Mouse (Mus musculus) kidney, embryonic 15.5 days (tissue): ENCODE measurements at regions not wholly inside any gene's neighbourhood (a gene's known extent, or its start where the extent isn't known, plus 50 kb on each side); places are given as distances from the start of the nearest gene placed in this dataset.

ENCODE experiments used
- ATAC-seq: fragments of 200-750 bp; cut with Nextera tagmentation; replicated peaks from 2 replicates; pipeline ENCODE4 v1.8.0; 2017; ENCODE audit warnings: moderate TSS enrichment; ENCODE audit not compliant: low FRiP score
- H3K27ac ChIP-seq: fragments of 300-500 bp; sonication (generic); 2 replicates; pipeline ENCODE4 v1.5.1; 2015; ENCODE audit warnings: mild to moderate bottlenecking, inconsistent platforms
- H3K27me3 ChIP-seq: fragments of 300-500 bp; sonication (generic); 2 replicates; pipeline ENCODE4 v1.6.1; 2015; ENCODE audit warnings: inconsistent platforms
- H3K36me3 ChIP-seq: fragments of 300-500 bp; sonication (generic); 2 replicates; pipeline ENCODE4 v1.6.1; 2015; ENCODE audit warnings: inconsistent platforms
- H3K4me1 ChIP-seq: fragments of 300-500 bp; sonication (generic); 2 replicates; pipeline ENCODE4 v1.6.1; 2015; ENCODE audit warnings: inconsistent platforms
- H3K4me2 ChIP-seq: fragments of 300-500 bp; sonication (generic); 2 replicates; pipeline ENCODE4 v1.6.1; 2015; ENCODE audit warnings: moderate library complexity, mild to moderate bottlenecking, inconsistent platforms
- H3K4me3 ChIP-seq: fragments of 300-500 bp; sonication (generic); replicated peaks from 2 replicates; pipeline ENCODE4 v1.5.1; 2015; ENCODE audit warnings: mild to moderate bottlenecking, inconsistent platforms
- H3K9ac ChIP-seq: fragments of 300-500 bp; sonication (generic); 2 replicates; pipeline ENCODE4 v1.6.1; 2015; ENCODE audit warnings: mild to moderate bottlenecking, inconsistent platforms
- H3K9me3 ChIP-seq: fragments of 300-500 bp; sonication (generic); replicated peaks from 2 replicates; pipeline ENCODE4 v1.6.1; 2016; ENCODE audit warnings: inconsistent platforms
- WGBS: fragments of 180-500 bp; shearing (Covaris S2); methylation state at CpG from one replicate; pipeline ENCODE4 v1.1.7; 2015; ENCODE audit warnings: mixed read lengths; 5-methylcytosine and 5-hydroxymethylcytosine counted together

GRCm38 (mm10) chr15:93857336-93857901, 261.7 kb upstream of the Prickle1 start:
- ATAC-seq, result no peak

GRCm38 (mm10) chr15:93853221-93853620, 257.5 kb upstream of the Prickle1 start:
- Histone ChIP-seq H3K4me1 (0 out of 2 replicates have a peak, but pooled peaks cover 10% of the 10 kb centered on the region), H3K4me2 (no peak overlapping the region), H3K27ac (0 out of 2 replicates have a peak overlapping the region, but pooled peaks have one; percentile 20), H3K4me3 (no peak overlapping the region), H3K27me3 (no peaks in the 10 kb centered on the region), H3K36me3 (no peaks in the 10 kb centered on the region), H3K9me3 (0 out of 2 replicates have a peak, but pooled peaks cover 4% of the 10 kb centered on the region), H3K9ac (no peak overlapping the region)
- ATAC-seq, result peak; percentile 54
- 29% methylated on average over 3 of the region's 3 CpGs for WGBS

More at GRCm38 (mm10) chr15:93857336-93857901, 261.7 kb upstream of the Prickle1 start:
- H3K27ac ChIP-seq, result no peak overlapping the region
- no peak overlapping the region for H3K4me2 ChIP-seq
- 0 out of 2 replicates have a peak, but pooled peaks cover 4% of the 10 kb centered on the region for H3K9me3 ChIP-seq
- no peak overlapping the region for H3K4me3 ChIP-seq
- WGBS, result 62% methylated on average over 12 of the region's 12 CpGs
- H3K4me1 ChIP-seq, result peaks cover 4% of the 10 kb centered on the region; the same call in 1 of the 2 replicates
- no peaks in the 10 kb centered on the region for H3K36me3 ChIP-seq
- H3K27me3 ChIP-seq, result no peaks in the 10 kb centered on the region
- H3K9ac ChIP-seq, result no peak overlapping the region

DNA sequence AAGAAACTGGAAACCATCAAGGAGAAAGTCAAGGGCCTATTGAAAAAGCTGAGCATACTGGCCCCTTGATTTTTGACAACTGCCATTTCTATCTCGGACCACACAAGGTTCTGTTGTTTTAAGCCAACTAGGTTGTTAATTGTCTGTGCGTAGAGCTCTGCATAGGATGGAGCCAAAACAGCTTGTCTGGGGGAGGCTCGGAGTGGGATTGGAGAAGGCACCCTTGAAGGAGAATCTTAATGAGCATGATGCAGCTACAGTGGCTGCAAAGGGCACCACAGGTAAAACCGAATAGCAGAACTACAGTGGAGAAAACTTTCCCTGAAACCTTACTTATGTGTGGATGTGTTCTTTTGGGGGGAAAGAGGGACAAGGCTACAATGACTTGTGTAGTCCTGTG, 256.4 kb upstream of the Prickle1 start:
- ATAC-seq, result no peak
- Histone ChIP-seq H3K4me2 (no peak overlapping the region), H3K4me3 (no peak overlapping the region), H3K36me3 (no peaks in the 10 kb centered on the region), H3K9ac (no peak overlapping the region), H3K27ac (no peak overlapping the region), H3K9me3 (0 out of 2 replicates have a peak, but pooled peaks cover 4% of the 10 kb centered on the region), H3K27me3 (no peaks in the 10 kb centered on the region), H3K4me1 (0 out of 2 replicates have a peak, but pooled peaks cover 10% of the 10 kb centered on the region)
- WGBS, result 80% methylated on average over 4 of the region's 4 CpGs

- H3K4me3 ChIP-seq, result no peak overlapping the region
Observed at GRCm38 (mm10) chr15:93850388-93850787, 254.7 kb upstream of the Prickle1 start.

GRCm38 (mm10) chr15:93848830-93849229, 253.1 kb upstream of the Prickle1 start:
- Histone ChIP-seq H3K27me3 (no peaks in the 10 kb centered on the region), H3K4me1 (0 out of 2 replicates have a peak, but pooled peaks cover 10% of the 10 kb centered on the region), H3K4me3 (no peak overlapping the region), H3K9ac (no peak overlapping the region), H3K27ac (no peak overlapping the region), H3K4me2 (no peak overlapping the region), H3K36me3 (no peaks in the 10 kb centered on the region), H3K9me3 (no peaks in the 10 kb centered on the region)
- WGBS, result 67% methylated on average over 4 of the region's 4 CpGs
- ATAC-seq, result no peak

More at GRCm38 (mm10) chr15:93850388-93850787, 254.7 kb upstream of the Prickle1 start:
- Histone ChIP-seq H3K27ac (no peak overlapping the region), H3K4me2 (no peak overlapping the region), H3K4me1 (0 out of 2 replicates have a peak, but pooled peaks cover 10% of the 10 kb centered on the region), H3K36me3 (no peaks in the 10 kb centered on the region), H3K9me3 (0 out of 2 replicates have a peak, but pooled peaks cover 4% of the 10 kb centered on the region), H3K9ac (no peak overlapping the region), H3K27me3 (no peaks in the 10 kb centered on the region)
- WGBS, result 68% methylated on average over 6 of the region's 6 CpGs
- ATAC-seq, result no peak

GRCm38 (mm10) chr15:93846797-93847196, 251.1 kb upstream of the Prickle1 start:
- Histone ChIP-seq H3K9ac (no peak overlapping the region), H3K27ac (no peak overlapping the region), H3K4me1 (0 out of 2 replicates have a peak, but pooled peaks cover 5% of the 10 kb centered on the region), H3K4me2 (no peak overlapping the region), H3K4me3 (no peak overlapping the region), H3K36me3 (no peaks in the 10 kb centered on the region), H3K27me3 (no peaks in the 10 kb centered on the region), H3K9me3 (no peaks in the 10 kb centered on the region)
- WGBS, result 81% methylated on average over 4 of the region's 4 CpGs
- ATAC-seq, result no peak

DNA sequence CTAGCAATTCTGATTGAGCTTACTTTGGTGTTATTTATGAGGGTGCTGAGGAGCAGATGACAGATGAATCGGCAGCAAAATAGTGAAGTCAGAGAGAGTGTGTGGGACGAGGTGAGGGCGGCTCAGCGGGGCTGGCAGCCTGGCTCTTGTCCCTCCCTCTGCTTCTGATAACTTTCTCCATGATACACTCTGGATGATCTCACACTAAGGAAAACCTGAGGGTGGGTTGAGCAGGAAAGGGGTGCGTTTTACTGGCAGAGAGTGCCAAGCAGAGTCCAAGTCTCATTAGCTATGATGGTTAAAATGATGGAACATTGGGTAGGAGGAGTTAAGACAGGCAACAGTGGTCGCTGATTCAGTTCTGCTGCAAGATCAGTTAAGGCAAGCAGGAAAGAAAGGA, 250.1 kb upstream of the Prickle1 start:
- WGBS, result 40% methylated on average over 6 of the region's 6 CpGs
- Histone ChIP-seq H3K27me3 (no peaks in the 10 kb centered on the region), H3K9ac (no peak overlapping the region), H3K4me1 (0 out of 2 replicates have a peak, but pooled peaks cover 2% of the 10 kb centered on the region), H3K27ac (no peak overlapping the region), H3K36me3 (no peaks in the 10 kb centered on the region), H3K4me3 (no peak overlapping the region), H3K9me3 (no peaks in the 10 kb centered on the region), H3K4me2 (no peak overlapping the region)
- no peak for ATAC-seq

- 55% methylated on average over 1 of the region's 1 CpGs for WGBS
- no peak overlapping the region for H3K4me2 ChIP-seq
- ATAC-seq, result no peak
- 0 out of 2 replicates have a peak, but pooled peaks cover 7% of the 10 kb centered on the region for H3K4me1 ChIP-seq
- H3K4me3 ChIP-seq, result no peak overlapping the region
- no peak overlapping the region for H3K27ac ChIP-seq
- no peaks in the 10 kb centered on the region for H3K9me3 ChIP-seq
- H3K9ac ChIP-seq, result no peak overlapping the region
- H3K27me3 ChIP-seq, result no peaks in the 10 kb centered on the region
- H3K36me3 ChIP-seq, result no peaks in the 10 kb centered on the region
Observed at GRCm38 (mm10) chr15:93832956-93833355, 237.3 kb upstream of the Prickle1 start.

DNA sequence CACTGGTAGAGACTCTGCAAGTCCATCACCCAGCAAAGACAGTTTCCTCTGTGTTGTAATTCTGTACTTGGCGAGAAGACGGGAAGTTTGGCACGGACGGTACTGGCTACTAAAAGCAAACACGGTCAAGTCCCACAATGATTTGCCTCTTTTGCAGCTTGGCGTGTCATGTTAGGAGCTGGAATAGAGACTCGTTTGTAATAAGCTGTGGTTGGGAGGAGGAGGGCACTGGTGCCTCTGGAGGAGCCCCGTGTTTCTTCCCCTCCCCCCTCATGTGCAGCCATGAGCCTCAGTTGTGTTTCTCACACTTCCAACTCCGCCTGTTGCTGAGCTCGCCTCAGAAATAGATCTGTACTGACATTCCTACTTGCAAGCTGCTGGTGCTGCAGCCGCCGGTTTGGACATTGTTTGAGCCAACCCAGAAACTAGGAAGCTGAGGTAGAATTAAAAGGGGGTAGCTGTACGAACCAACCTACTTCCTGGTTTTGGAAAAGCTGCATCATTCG, 236.8 kb upstream of the Prickle1 start:
- no peak overlapping the region for H3K9ac ChIP-seq
- no peak for ATAC-seq
- H3K36me3 ChIP-seq, result no peaks in the 10 kb centered on the region
- 0 out of 2 replicates have a peak, but pooled peaks cover 7% of the 10 kb centered on the region for H3K4me1 ChIP-seq
- no peak overlapping the region for H3K27ac ChIP-seq
- H3K4me3 ChIP-seq, result no peak overlapping the region
- WGBS, result 65% methylated on average over 14 of the region's 14 CpGs
- H3K27me3 ChIP-seq, result no peaks in the 10 kb centered on the region
- H3K4me2 ChIP-seq, result no peak overlapping the region
- no peaks in the 10 kb centered on the region for H3K9me3 ChIP-seq

GRCm38 (mm10) chr15:93831148-93831547, 235.5 kb upstream of the Prickle1 start:
- H3K9me3 ChIP-seq, result no peaks in the 10 kb centered on the region
- no peaks in the 10 kb centered on the region for H3K27me3 ChIP-seq
- no peak for ATAC-seq
- H3K4me3 ChIP-seq, result no peak overlapping the region
- H3K4me2 ChIP-seq, result no peak overlapping the region
- no peak overlapping the region for H3K9ac ChIP-seq
- H3K27ac ChIP-seq, result no peak overlapping the region
- 87% methylated on average over 3 of the region's 3 CpGs for WGBS
- H3K36me3 ChIP-seq, result no peaks in the 10 kb centered on the region
- H3K4me1 ChIP-seq, result 0 out of 2 replicates have a peak, but pooled peaks cover 7% of the 10 kb centered on the region

DNA sequence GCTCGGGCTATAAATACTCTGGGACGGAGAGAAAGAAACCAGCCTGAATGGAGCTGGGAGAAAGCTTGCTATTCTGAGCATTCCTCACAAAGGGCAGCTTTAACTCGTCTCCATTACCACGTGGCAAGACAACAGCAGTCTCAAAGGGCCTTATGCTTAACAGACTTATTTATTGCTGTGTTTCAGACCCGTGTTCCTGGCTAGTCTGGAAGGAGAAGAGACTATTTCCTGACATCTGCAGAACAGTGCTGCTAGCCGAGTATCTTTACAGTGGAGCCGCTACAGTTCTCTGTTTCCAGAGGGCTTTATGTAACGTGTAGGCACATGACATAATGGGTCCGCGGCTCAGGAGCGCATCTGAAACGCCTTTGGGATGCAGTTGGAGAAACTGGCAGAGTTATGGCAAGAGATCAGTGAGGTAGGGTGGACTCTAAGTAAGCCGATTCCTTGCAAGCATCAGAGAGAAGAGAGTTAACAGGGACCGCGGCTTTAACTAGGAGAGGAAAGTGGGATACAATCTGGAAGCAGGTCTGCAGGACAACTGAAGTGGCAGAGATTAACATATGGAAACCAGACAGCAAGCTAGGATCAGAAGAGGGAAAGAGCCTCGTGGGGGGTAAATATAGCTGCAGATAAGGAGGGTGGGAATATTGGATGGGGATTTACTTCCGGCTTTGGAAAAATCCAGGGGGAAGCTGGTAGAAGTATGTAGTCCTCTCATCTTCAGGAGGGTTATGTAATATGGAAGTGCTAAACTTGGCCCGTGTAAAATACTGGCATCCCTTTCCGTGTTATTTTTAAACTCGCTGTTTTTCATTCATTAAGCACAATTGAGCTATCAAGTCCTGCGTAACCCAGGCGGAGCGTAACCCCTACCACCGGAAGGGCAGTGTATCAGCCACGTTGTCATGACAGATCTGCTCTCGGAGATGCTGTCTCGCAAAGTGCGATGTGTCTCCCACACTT, 229.3 kb upstream of the Prickle1 start:
- H3K36me3 ChIP-seq, result no peaks in the 10 kb centered on the region
- H3K4me1 ChIP-seq, result peaks cover 19% of the 10 kb centered on the region
- peak overlapping the region; percentile 26 for H3K4me2 ChIP-seq
- peak; percentile 82 for ATAC-seq
- H3K27me3 ChIP-seq, result no peaks in the 10 kb centered on the region
- 0 out of 2 replicates have a peak overlapping the region, but pooled peaks have one; percentile 1 for H3K4me3 ChIP-seq
- no peaks in the 10 kb centered on the region for H3K9me3 ChIP-seq
- H3K9ac ChIP-seq, result no peak overlapping the region
- WGBS, result 41% methylated on average over 28 of the region's 28 CpGs
- peak overlapping the region; percentile 71 for H3K27ac ChIP-seq

DNA sequence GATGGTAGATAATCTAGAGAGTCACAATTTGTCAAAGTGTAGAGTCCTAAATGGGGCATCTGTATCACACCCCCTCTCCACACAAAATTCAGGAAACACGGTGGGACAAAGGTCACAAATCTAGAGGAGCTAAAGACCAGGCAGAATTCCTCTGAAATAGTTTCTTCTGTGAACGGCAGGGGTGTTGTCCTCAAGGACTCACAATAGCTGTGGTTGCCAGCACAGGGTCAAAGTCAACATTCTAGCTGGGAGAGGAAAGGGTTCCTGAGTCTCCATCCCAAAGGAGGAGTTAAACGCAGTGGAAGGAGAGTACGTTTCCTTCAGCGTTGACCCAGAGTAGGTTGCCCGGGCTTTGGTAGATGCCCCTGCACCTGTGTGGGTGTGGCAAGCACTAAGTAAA, 225.5 kb upstream of the Prickle1 start:
- no peak for ATAC-seq
- Histone ChIP-seq H3K4me3 (no peak overlapping the region), H3K9ac (no peak overlapping the region), H3K4me2 (no peak overlapping the region), H3K36me3 (no peaks in the 10 kb centered on the region), H3K27ac (no peak overlapping the region), H3K9me3 (no peaks in the 10 kb centered on the region), H3K4me1 (peaks cover 19% of the 10 kb centered on the region), H3K27me3 (no peaks in the 10 kb centered on the region)
- 68% methylated on average over 6 of the region's 6 CpGs for WGBS
